Comparison of ENCODE assay signal across 9 mouse cellular contexts in genomic region chr4:123422828-123423227, GRCm38 (mm10).
DNase-seq lines count a peak whose midpoint lies in the region; ATAC-seq and TF ChIP-seq lines count a peak whose summit lies in the region.
"Had no signal": no experiment of that assay in that cellular context is flagged by ENCODE, and none has a peak within 500 bp of the region (broad histone marks: within the 10 kb centered on the region; RNA-seq: fewer than 3 reads in every experiment).

No protein-coding gene starts in this region.

- no peak overlapping the region for H3ac ChIP-seq in myocyte (ENCODE audit: control insufficient read depth, insufficient read length)

- H3K9me3 ChIP-seq in midbrain, embryonic 13.5 days, result no peaks in the 10 kb centered on the region
- H3K9me3 ChIP-seq: neural tube, embryonic 12.5 days had no signal

- H3K27me3 ChIP-seq in myocyte (ENCODE audit: control insufficient read depth, insufficient read depth, insufficient read length), result no peaks in the 10 kb centered on the region
- H3K27me3 ChIP-seq in midbrain, embryonic 13.5 days, result no peaks in the 10 kb centered on the region
- H3K27me3 ChIP-seq: neural tube, embryonic 12.5 days had no signal

- no peak overlapping the region for H3K27ac ChIP-seq in midbrain, embryonic 13.5 days
- H3K27ac ChIP-seq: neural tube, embryonic 12.5 days had no signal

- WGBS in midbrain, embryonic 13.5 days, result 80% methylated on average over 6 of the region's 6 CpGs

- peak overlapping the region; percentile 69 for H3K4me2 ChIP-seq in myocyte (ENCODE audit: low read depth)
- no peak overlapping the region for H3K4me2 ChIP-seq in midbrain, embryonic 13.5 days (replicated peaks)
- H3K4me2 ChIP-seq: neural tube, embryonic 12.5 days had no signal

- peak; percentile 42 for DNase-seq in layer of hippocampus, adult 9-11 months
- no peak for DNase-seq in layer of hippocampus, postnatal 14 days (ENCODE audit: low spot score in 2 of 2)
- peak; percentile 18 for DNase-seq in embryo, embryonic 11 days
- DNase-seq in kidney, postnatal 36 days, result peak; percentile 35 to 62
- DNase-seq in ovary, postnatal 10 days (ENCODE audit: low spot score), result no peak
- no peak for DNase-seq in urinary bladder, postnatal 25 days (ENCODE audit: low spot score)

- H3K79me2 ChIP-seq in myocyte (ENCODE audit: control insufficient read depth, insufficient read depth), result peaks cover 64% of the 10 kb centered on the region

- H3K36me3 ChIP-seq in myocyte (ENCODE audit: control insufficient read depth, insufficient read depth), result no peaks in the 10 kb centered on the region
- H3K36me3 ChIP-seq in midbrain, embryonic 13.5 days, result peaks cover 8% of the 10 kb centered on the region

- TF ChIP-seq POLR2A in myocyte (IDR thresholded peaks at IDR 0.05; ENCODE audit: insufficient read length, low read depth), result peak; percentile 19

- no peak for ATAC-seq in midbrain, embryonic 13.5 days

- no peak overlapping the region for H3K9ac ChIP-seq in midbrain, embryonic 13.5 days (replicated peaks)
- H3K9ac ChIP-seq: neural tube, embryonic 12.5 days had no signal

- H3K4me3 ChIP-seq in myocyte, result no peak overlapping the region
- no peak overlapping the region for H3K4me3 ChIP-seq in midbrain, embryonic 13.5 days (replicated peaks)
- H3K4me3 ChIP-seq: neural tube, embryonic 12.5 days had no signal

- H3K4me1 ChIP-seq in midbrain, embryonic 13.5 days (replicated peaks), result no peaks in the 10 kb centered on the region
- H3K4me1 ChIP-seq: neural tube, embryonic 12.5 days had no signal

TF ChIP-seq in myocyte, 11 proteins besides CTCF, POLR2A, EP300 and RAD21:
- TF ChIP-seq MYOG (IDR thresholded peaks at IDR 0.05; ENCODE audit: control insufficient read depth in 1 of 3, insufficient read depth in 1 of 3, insufficient read length in 2 of 3, low read depth in 2 of 3) (peak; percentile 9 to 78 (median 19)), SRF (IDR thresholded peaks at IDR 0.05; ENCODE audit: control insufficient read depth, insufficient read length, low read depth) (no peak), CEBPB (IDR thresholded peaks at IDR 0.05; ENCODE audit: insufficient read depth, poor library complexity, severe bottlenecking) (peak; percentile 90), TCF3 (IDR thresholded peaks at IDR 0.05; ENCODE audit: insufficient read length, low read depth) (peak; percentile 69), E2F4 (IDR thresholded peaks at IDR 0.05; ENCODE audit: insufficient read depth) (no peak), USF1 (IDR thresholded peaks at IDR 0.05; ENCODE audit: low read depth) (no peak), TCF12 (IDR thresholded peaks at IDR 0.05; ENCODE audit: insufficient read depth, poor library complexity, severe bottlenecking) (peak; percentile 88), POLR2AphosphoS2 (IDR thresholded peaks at IDR 0.05; ENCODE audit: insufficient read length, low read depth) (peak; percentile 54), REST (IDR thresholded peaks at IDR 0.05; ENCODE audit: insufficient read depth, insufficient read length) (no peak), MYOD1 (IDR thresholded peaks at IDR 0.05; ENCODE audit: control insufficient read depth in 1 of 3, insufficient read length in 2 of 3, low read depth in 2 of 3) (peak; percentile 80 to 97 (median 92)), MAX (IDR thresholded peaks at IDR 0.05; ENCODE audit: low read depth) (no peak)

Comparison
In these comparisons a context has a peak if more than half of its experiments do, and no peak if none do; other contexts are left out.
1. DNase-seq: peak in layer of hippocampus, adult 9-11 months (single experiment), embryo, embryonic 11 days (single experiment) and kidney, postnatal 36 days (2 of 2); none in layer of hippocampus, postnatal 14 days (0 of 2), ovary, postnatal 10 days (single experiment) and urinary bladder, postnatal 25 days (single experiment).